ENCODE assay signal across 15 mouse cellular contexts in genomic region chr5:107997717-107998116, GRCm38 (mm10). TPM values are rescaled to one million over a fixed set of nuclear protein-coding genes. Genes with fewer than 3 reads are reported as not detected.
A peak's percentile ranks its signal among the peaks of the same experiment; 100 is the strongest.
DNase-seq lines count a peak whose midpoint lies in the region; ATAC-seq and TF ChIP-seq lines count a peak whose summit lies in the region.
"Had no signal": no experiment of that assay in that cellular context is flagged by ENCODE, and none has a peak within 500 bp of the region (broad histone marks: within the 10 kb centered on the region; RNA-seq: fewer than 3 reads in every experiment).

No protein-coding gene starts in this region.

- H3K9ac ChIP-seq in heart, embryonic 12.5 days = no peak overlapping the region
- no peak overlapping the region for H3K9ac ChIP-seq in midbrain, embryonic 14.5 days (replicated peaks; ENCODE audit: low read length)
- H3K9ac ChIP-seq: limb, embryonic 15.5 days had no signal

- TF ChIP-seq POLR2A in thymus, adult 2 months (IDR thresholded peaks at IDR 0.05; ENCODE audit: control insufficient read depth, extremely low read depth, insufficient read depth, low read length, poor library complexity) = no peak

- peaks cover 7% of the 10 kb centered on the region for H3K4me1 ChIP-seq in heart, embryonic 12.5 days (replicated peaks)
- H3K4me1 ChIP-seq in thymus, adult 2 months (replicated peaks; ENCODE audit: control insufficient read depth, insufficient read depth, low read length) = no peaks in the 10 kb centered on the region; the same call in 1 of the 2 replicates
- no peaks in the 10 kb centered on the region for H3K4me1 ChIP-seq in midbrain, embryonic 14.5 days (ENCODE audit: control insufficient read depth, insufficient read depth, low read length)
- H3K4me1 ChIP-seq: limb, embryonic 15.5 days had no signal

- no peaks in the 10 kb centered on the region for H3K27me3 ChIP-seq in heart, embryonic 12.5 days (replicated peaks)
- no peaks in the 10 kb centered on the region for H3K27me3 ChIP-seq in thymus, adult 2 months (ENCODE audit: control insufficient read depth, insufficient read depth, low read length)
- H3K27me3 ChIP-seq in midbrain, embryonic 14.5 days (ENCODE audit: control insufficient read depth, insufficient read depth, low read length) = no peaks in the 10 kb centered on the region
- H3K27me3 ChIP-seq: limb, embryonic 15.5 days had no signal

- WGBS in heart, embryonic 12.5 days = 42% methylated on average over 7 of the region's 7 CpGs
- 91% methylated on average over 7 of the region's 7 CpGs for WGBS in thymus, adult 2 months
- WGBS in midbrain, embryonic 14.5 days = 77% methylated on average over 7 of the region's 7 CpGs

- no peak overlapping the region for H3K27ac ChIP-seq in heart, embryonic 12.5 days (ENCODE audit: poor library complexity, severe bottlenecking)
- H3K27ac ChIP-seq in thymus, adult 2 months (ENCODE audit: control insufficient read depth, insufficient read depth, low read length) = no peak overlapping the region
- no peak overlapping the region for H3K27ac ChIP-seq in midbrain, embryonic 14.5 days (replicated peaks; ENCODE audit: low read depth, low read length)
- H3K27ac ChIP-seq: limb, embryonic 15.5 days; macrophage had no signal

- intact Hi-C loops in heart, postnatal 10 days (cut with DNase I) = loop anchor here (10.0 kb wide), 1 partner anchor 203 kb away; no protein-coding TSS in a partner anchor

- H3K4me3 ChIP-seq in heart, embryonic 12.5 days = no peak overlapping the region
- no peak overlapping the region for H3K4me3 ChIP-seq in thymus, adult 2 months (ENCODE audit: control insufficient read depth, insufficient read depth, low read length)
- H3K4me3 ChIP-seq in midbrain, embryonic 14.5 days (replicated peaks; ENCODE audit: low read depth, low read length) = no peak overlapping the region
- H3K4me3 ChIP-seq: limb, embryonic 15.5 days had no signal

- no peak overlapping the region; the same call in 1 of the 2 replicates for H3K4me2 ChIP-seq in heart, embryonic 12.5 days
- H3K4me2 ChIP-seq in midbrain, embryonic 14.5 days (ENCODE audit: low read length) = no peak overlapping the region
- H3K4me2 ChIP-seq: limb, embryonic 15.5 days had no signal

- peak; percentile 98 for DNase-seq in heart, adult 11 months
- peak; percentile 77 for DNase-seq in 3T3-L1 (ENCODE audit: low read depth, low spot score)
- peak; percentile 65 for DNase-seq in fibroblast of lung, adult 2 months (ENCODE audit: low read depth)
- peak; percentile 57 to 63 for DNase-seq in heart, postnatal 10 days
- DNase-seq in thymus, adult 2 months = no peak
- no peak for DNase-seq in midbrain, embryonic 14.5 days
- DNase-seq: adrenal gland, postnatal 25 days; cerebellum, adult 11 months; kidney, postnatal 14 days had no signal

- TF ChIP-seq CTCF in thymus, adult 2 months (IDR thresholded peaks at IDR 0.05; ENCODE audit: borderline replicate concordance, control insufficient read depth, extremely low read depth, insufficient read depth, low read length, poor library complexity) = no peak

- no peak for ATAC-seq in heart, embryonic 12.5 days (ENCODE audit: insufficient number of reproducible peaks, low FRiP score)
- no peak for ATAC-seq in megakaryocyte-erythroid progenitor cell, adult 5-6 weeks (replicated peaks; ENCODE audit: low FRiP score, low TSS enrichment, poor library complexity, severe bottlenecking)
- ATAC-seq in midbrain, embryonic 14.5 days (ENCODE audit: low FRiP score, low TSS enrichment) = no peak
- ATAC-seq: forebrain, embryonic 14.5 days; inflammation-experienced regulatory T-cells, adult 6 months had no signal

- H3K9me3 ChIP-seq in heart, embryonic 12.5 days (replicated peaks) = no peaks in the 10 kb centered on the region
- H3K9me3 ChIP-seq in midbrain, embryonic 14.5 days (ENCODE audit: control insufficient read depth, low read length) = no peaks in the 10 kb centered on the region
- H3K9me3 ChIP-seq: limb, embryonic 15.5 days had no signal

- H3K36me3 ChIP-seq in heart, embryonic 12.5 days = no peaks in the 10 kb centered on the region
- no peaks in the 10 kb centered on the region for H3K36me3 ChIP-seq in thymus, adult 2 months (ENCODE audit: control insufficient read depth, insufficient read depth, low read length)
- H3K36me3 ChIP-seq in midbrain, embryonic 14.5 days (ENCODE audit: control insufficient read depth, insufficient read depth, low read length) = no peaks in the 10 kb centered on the region
- H3K36me3 ChIP-seq: limb, embryonic 15.5 days had no signal

RNA-seq across cellular contexts. Expression of gene Fam69a, which starts 10.8 kb away (rescaled TPM):
- polyA plus RNA-seq in heart, embryonic 12.5 days (2016; fragmentation: Nextera tagmentation; extraction: Ambion mirVana) = 21.0 and 22.2 TPM in 2 replicates
- 10 to 100 TPM in 1 of 2 experiments, 1 to 10 TPM in 1; 9.0 to 10.4 TPM for total RNA-seq in heart, postnatal 10 days (2021)
- 2.1 and 2.3 TPM in 2 replicates for polyA plus RNA-seq in thymus, adult 2 months (2012; rRNA removed)
- total RNA-seq in megakaryocyte-erythroid progenitor cell, adult 5-6 weeks (2014; fragmentation: Nextera tagmentation) = 29.1 and 44.1 TPM in 2 replicates
- total RNA-seq in megakaryocyte-erythroid progenitor cell, adult 5-6 weeks (2017) = 19.2 and 23.6 TPM in 2 replicates
- 48.5 and 53.9 TPM in 2 replicates for polyA plus RNA-seq in midbrain, embryonic 14.5 days (2014; fragmentation: Nextera tagmentation; extraction: Ambion mirVana)

Comparison
In these comparisons a context has a peak if more than half of its experiments do, and no peak if none do; other contexts are left out.
1. DNase-seq: peak in heart, adult 11 months (single experiment), 3T3-L1 (single experiment), fibroblast of lung, adult 2 months (single experiment) and heart, postnatal 10 days (2 of 2); none in thymus, adult 2 months (single experiment) and midbrain, embryonic 14.5 days (single experiment).